Mouse (Mus musculus): ENCODE results near the gene Fgf8.

DNA sequence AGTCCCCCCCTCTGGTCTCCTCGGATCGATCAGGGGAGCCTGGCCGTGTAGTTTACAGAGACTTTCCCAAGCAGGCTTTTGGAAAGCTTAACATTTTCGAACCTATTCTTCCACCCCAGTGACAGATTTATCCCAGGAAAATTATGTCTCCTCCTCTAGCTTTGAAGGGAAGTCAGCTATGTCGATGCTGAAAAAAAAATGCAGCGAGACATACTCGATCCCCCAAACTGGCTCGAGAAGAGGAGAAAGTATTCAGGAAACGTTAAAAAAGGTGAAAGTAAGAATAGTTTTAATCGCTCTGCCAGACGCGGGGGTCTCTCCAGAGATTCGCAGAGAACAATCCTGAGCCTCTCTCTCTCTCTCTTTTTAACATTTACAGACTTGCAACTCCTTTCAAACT is 2.5 kb downstream of the Fgf8 start:
- no peak for TF ChIP-seq POLR2A (IDR thresholded peaks at IDR 0.05; ENCODE audit: low read depth, low read length)
- no peak for TF ChIP-seq CTCF (IDR thresholded peaks at IDR 0.05; ENCODE audit: extremely low read depth, insufficient read depth, insufficient read length, insufficient replicate concordance)
